ENCODE assay signal across 21 mouse cellular contexts in the genomic region with DNA sequence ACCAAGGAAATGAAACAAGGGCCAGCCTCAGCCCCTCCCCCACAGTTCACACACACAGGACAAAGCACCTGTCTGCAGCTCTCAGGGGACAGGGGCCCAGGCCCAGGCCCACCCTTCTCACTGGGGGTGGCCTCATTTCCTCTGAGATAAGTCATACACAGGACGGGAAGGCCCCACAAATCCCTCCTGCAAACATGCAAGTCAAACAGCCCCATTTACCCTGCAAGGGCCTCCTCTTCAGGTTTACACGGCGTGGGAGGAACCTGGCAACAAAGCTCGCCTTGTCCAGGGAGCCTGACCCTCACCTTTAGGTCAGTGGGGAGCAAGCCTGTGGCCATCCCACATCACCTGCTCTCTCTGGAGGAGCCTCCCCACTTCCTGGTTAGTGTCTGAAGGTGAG.
DNase-seq lines count a peak whose midpoint lies in the region; ATAC-seq and TF ChIP-seq lines count a peak whose summit lies in the region.
"Had no signal": no experiment of that assay in that cellular context is flagged by ENCODE, and none has a peak within 500 bp of the region (broad histone marks: within the 10 kb centered on the region; RNA-seq: fewer than 3 reads in every experiment).

No protein-coding gene starts in this region.

- WGBS in lung, embryonic 14.5 days, result 43% methylated on average over 4 of the region's 4 CpGs
- 39% methylated on average over 4 of the region's 4 CpGs for WGBS in embryonic facial prominence, embryonic 10.5 days

- H3K27me3 ChIP-seq in lung, embryonic 14.5 days (ENCODE audit: insufficient read depth, low read length), result no peaks in the 10 kb centered on the region
- no peaks in the 10 kb centered on the region for H3K27me3 ChIP-seq in embryonic facial prominence, embryonic 10.5 days (replicated peaks; ENCODE audit: low read depth, poor library complexity, severe bottlenecking)
- H3K27me3 ChIP-seq: forebrain, embryonic 13.5 days; limb, embryonic 15.5 days; midbrain, embryonic 15.5 days had no signal

- no peak for ATAC-seq in lung, embryonic 14.5 days (ENCODE audit: insufficient read depth)
- ATAC-seq: forebrain, embryonic 13.5 days; midbrain, embryonic 15.5 days had no signal

- H3K4me3 ChIP-seq in lung, embryonic 14.5 days (ENCODE audit: low read depth, low read length), result no peak overlapping the region
- no peak overlapping the region for H3K4me3 ChIP-seq in embryonic facial prominence, embryonic 10.5 days
- H3K4me3 ChIP-seq in left cerebral cortex, adult 2 months, result no peak overlapping the region
- H3K4me3 ChIP-seq: forebrain, embryonic 13.5 days; gastrocnemius, adult 2 months; heart, adult 2 months; limb, embryonic 15.5 days; midbrain, embryonic 15.5 days had no signal

- TF ChIP-seq CTCF in lung, embryonic 14.5 days (IDR thresholded peaks at IDR 0.05; ENCODE audit: low read depth), result no peak
- no peak for TF ChIP-seq CTCF in left cerebral cortex, adult 2 months (IDR thresholded peaks at IDR 0.05)

- H3K4me1 ChIP-seq in lung, embryonic 14.5 days (ENCODE audit: insufficient read depth), result no peaks in the 10 kb centered on the region
- peaks cover 27% of the 10 kb centered on the region for H3K4me1 ChIP-seq in embryonic facial prominence, embryonic 10.5 days

- H3K9me3 ChIP-seq in lung, embryonic 14.5 days (ENCODE audit: low read depth, low read length), result no peaks in the 10 kb centered on the region
- no peaks in the 10 kb centered on the region for H3K9me3 ChIP-seq in embryonic facial prominence, embryonic 10.5 days
- H3K9me3 ChIP-seq: forebrain, embryonic 13.5 days; limb, embryonic 15.5 days; midbrain, embryonic 15.5 days had no signal

- H3K4me2 ChIP-seq in lung, embryonic 14.5 days, result no peak overlapping the region
- H3K4me2 ChIP-seq: forebrain, embryonic 13.5 days; limb, embryonic 15.5 days; midbrain, embryonic 15.5 days had no signal

- H3K27ac ChIP-seq in lung, embryonic 14.5 days (ENCODE audit: low read depth), result peak overlapping the region; percentile 60
- peak overlapping the region; percentile 55 for H3K27ac ChIP-seq in embryonic facial prominence, embryonic 10.5 days (replicated peaks)
- H3K27ac ChIP-seq in left cerebral cortex, adult 2 months, result no peak overlapping the region
- H3K27ac ChIP-seq: forebrain, embryonic 13.5 days; gastrocnemius, adult 2 months; heart, adult 2 months; limb, embryonic 15.5 days; midbrain, embryonic 15.5 days had no signal

- peaks cover 15% of the 10 kb centered on the region; the same call in 1 of the 2 replicates for H3K36me3 ChIP-seq in lung, embryonic 14.5 days (ENCODE audit: insufficient read depth)
- H3K36me3 ChIP-seq in embryonic facial prominence, embryonic 10.5 days (replicated peaks), result peaks cover 42% of the 10 kb centered on the region
- H3K36me3 ChIP-seq: midbrain, embryonic 15.5 days had no signal

- H3K9ac ChIP-seq in lung, embryonic 14.5 days, result no peak overlapping the region
- H3K9ac ChIP-seq: forebrain, embryonic 13.5 days; limb, embryonic 15.5 days; midbrain, embryonic 15.5 days had no signal

- peak; percentile 9 for DNase-seq in embryo, embryonic 9.5 days (ENCODE audit: extremely low spot score)
- DNase-seq in embryo, embryonic 10.5 days (ENCODE audit: low spot score), result no peak
- DNase-seq in lung, embryonic 14.5 days, result peak; percentile 8
- DNase-seq in lung, postnatal 10 days, result no peak
- no peak for DNase-seq in embryonic facial prominence, embryonic 10.5 days (ENCODE audit: low spot score)
- peak; percentile 41 for DNase-seq in retina, embryonic 14.5 days (ENCODE audit: low spot score)
- DNase-seq in left cerebral cortex, adult 2 months (ENCODE audit: extremely low spot score in 1 of 2, low spot score in 2 of 2), result no peak
- no peak for DNase-seq in cerebellum, adult 9-10 months
- DNase-seq: adrenal gland, adult 8-10 months; cerebellum, postnatal 10 days; gastrocnemius, adult 2 months; heart, adult 2 months; heart, postnatal 4 days; kidney, adult 18-20 months; kidney, postnatal 25 days; lung, postnatal 14 days; right cerebral cortex, adult 18-20 months; thymus, adult 18-20 months had no signal

- intact Hi-C loops in left cerebral cortex, adult 2 months (cut with DNase I), result no loop called here

Comparison
In these comparisons a context has a peak if more than half of its experiments do, and no peak if none do; other contexts are left out.
1. DNase-seq: peak in embryo, embryonic 9.5 days (single experiment), lung, embryonic 14.5 days (single experiment) and retina, embryonic 14.5 days (single experiment); none in embryo, embryonic 10.5 days (single experiment), lung, postnatal 10 days (single experiment), embryonic facial prominence, embryonic 10.5 days (single experiment), left cerebral cortex, adult 2 months (0 of 2) and cerebellum, adult 9-10 months (single experiment).